Mouse (Mus musculus): ENCODE measurements around the gene Dpep2nb.

DNA sequence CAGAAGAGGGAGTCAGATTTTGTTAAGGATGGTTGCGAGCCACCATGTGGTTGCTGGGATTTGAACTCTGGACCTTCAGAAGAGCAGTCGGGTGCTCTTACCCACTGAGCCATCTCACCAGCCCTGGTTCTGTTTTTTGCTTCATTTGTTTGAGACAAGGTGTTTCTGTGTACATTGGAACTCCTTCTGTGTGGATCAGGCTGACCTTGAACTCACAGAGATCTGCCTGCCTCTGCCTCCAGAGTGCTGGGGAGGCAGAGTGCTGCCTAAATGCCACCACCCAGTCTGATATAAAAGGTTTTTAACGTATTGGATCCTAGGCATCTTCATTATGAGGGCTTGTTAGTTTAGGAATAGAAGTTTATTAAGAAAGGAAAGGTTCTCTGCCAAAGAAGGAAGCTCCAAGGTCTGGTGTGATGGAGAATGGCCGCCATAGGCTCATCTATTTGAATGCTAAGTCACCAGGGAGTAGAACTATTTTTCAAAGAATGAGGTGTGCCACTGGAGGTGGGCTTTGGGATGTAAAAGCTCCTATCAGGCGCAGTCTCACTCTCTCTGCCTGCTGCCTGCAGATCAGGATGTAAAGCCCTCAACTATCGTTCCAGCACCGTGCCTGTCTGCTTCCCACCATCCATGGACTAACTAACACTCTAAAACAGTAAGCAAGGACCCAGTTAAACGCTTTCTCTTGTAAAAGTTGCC, 34.6 kb downstream of the Dpep2nb start:
- TF ChIP-seq CTCF (IDR thresholded peaks at IDR 0.05; ENCODE audit: insufficient read depth, low read depth, low read length) (no peak), POLR2A (IDR thresholded peaks at IDR 0.05; ENCODE audit: insufficient read depth, low read depth, low read length) (no peak)
